Mouse (Mus musculus): ENCODE results near the gene Sec24d. TPM values are rescaled to one million over a fixed set of nuclear protein-coding genes. Genes with fewer than 3 reads are reported as not detected.

Sec24d gene
- total and polyA plus RNA-seq, 2 experiments from 2014 or later, result 48.8 to 72.0 TPM

- Histone ChIP-seq H3K9ac (replicated peaks; ENCODE audit: low read depth, low read length) (no peak overlapping the region), H3K27me3 (ENCODE audit: control insufficient read depth, insufficient read depth, low read length) (no peaks in the 10 kb centered on the region), H3K36me3 (replicated peaks; ENCODE audit: control insufficient read depth, insufficient read depth, low read length) (peaks cover 75% of the 10 kb centered on the region), H3K4me1 (ENCODE audit: control insufficient read depth, insufficient read depth) (no peaks in the 10 kb centered on the region), H3K4me3 (ENCODE audit: low read depth, low read length) (no peak overlapping the region), H3K9me3 (replicated peaks; ENCODE audit: control insufficient read depth, low read length) (no peaks in the 10 kb centered on the region), H3K4me2 (ENCODE audit: low read depth, low read length) (no peak overlapping the region), H3K27ac (ENCODE audit: low read depth) (no peak overlapping the region)
- ATAC-seq (ENCODE audit: insufficient read depth, low read depth) (no peak), DNase-seq (ENCODE audit: low spot score) (no peak)
- WGBS, result 74% methylated on average over 6 of the region's 6 CpGs
- TF ChIP-seq CTCF (IDR thresholded peaks at IDR 0.05; ENCODE audit: low read depth), result no peak
- TF ChIP-seq EP300 (IDR thresholded peaks at IDR 0.05; ENCODE audit: low read depth), result no peak
Measured at GRCm38 (mm10) chr3:123343690-123344089, 76.4 kb downstream of the Sec24d start.

- 78% methylated on average over 12 of the region's 12 CpGs for WGBS
- no peak overlapping the region for H3K9ac ChIP-seq (replicated peaks; ENCODE audit: low read depth, low read length)
- no peaks in the 10 kb centered on the region for H3K9me3 ChIP-seq (replicated peaks; ENCODE audit: control insufficient read depth, low read length)
- no peaks in the 10 kb centered on the region for H3K4me1 ChIP-seq (ENCODE audit: control insufficient read depth, insufficient read depth)
- H3K27me3 ChIP-seq (ENCODE audit: control insufficient read depth, insufficient read depth, low read length), result no peaks in the 10 kb centered on the region
- no peak overlapping the region for H3K27ac ChIP-seq (ENCODE audit: low read depth)
- H3K4me3 ChIP-seq (ENCODE audit: low read depth, low read length), result no peak overlapping the region
- no peak overlapping the region for H3K4me2 ChIP-seq (ENCODE audit: low read depth, low read length)
- ATAC-seq (ENCODE audit: insufficient read depth, low read depth) (no peak), DNase-seq (ENCODE audit: low spot score) (no peak)
- no peak for TF ChIP-seq CTCF (IDR thresholded peaks at IDR 0.05; ENCODE audit: low read depth)
- no peak for TF ChIP-seq EP300 (IDR thresholded peaks at IDR 0.05; ENCODE audit: low read depth)
- peaks cover 78% of the 10 kb centered on the region for H3K36me3 ChIP-seq (replicated peaks; ENCODE audit: control insufficient read depth, insufficient read depth, low read length)
Measured at GRCm38 (mm10) chr3:123348080-123348802, 81.0 kb downstream of the Sec24d start.

DNA sequence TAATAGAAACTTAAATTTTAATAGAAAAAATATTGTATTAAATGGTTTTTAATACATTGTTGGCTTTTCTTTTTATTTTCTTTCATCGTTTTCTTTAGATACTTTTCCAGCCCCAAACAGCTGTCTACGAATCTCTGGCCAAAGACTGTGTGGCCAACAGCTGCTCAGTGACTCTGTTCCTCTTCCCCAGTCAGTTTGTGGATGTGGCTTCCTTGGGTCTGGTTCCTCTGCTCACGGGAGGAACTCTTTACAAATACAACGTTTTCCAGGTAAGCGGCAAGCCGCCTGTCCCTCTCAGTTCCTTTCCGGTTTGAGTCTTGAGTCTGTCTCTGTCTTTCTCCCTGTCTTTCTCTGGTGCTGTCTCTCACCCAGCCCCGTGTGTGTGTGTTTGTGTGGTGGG, 83.3 kb downstream of the Sec24d start:
- WGBS, result 80% methylated on average over 8 of the region's 8 CpGs
- H3K36me3 ChIP-seq (replicated peaks; ENCODE audit: control insufficient read depth, insufficient read depth, low read length), result peaks cover 78% of the 10 kb centered on the region

GRCm38 (mm10) chr3:123351519-123351918, 84.3 kb downstream of the Sec24d start:
- no peak overlapping the region for H3K4me3 ChIP-seq (ENCODE audit: low read depth, low read length)
- no peaks in the 10 kb centered on the region for H3K27me3 ChIP-seq (ENCODE audit: control insufficient read depth, insufficient read depth, low read length)
- peaks cover 78% of the 10 kb centered on the region for H3K36me3 ChIP-seq (replicated peaks; ENCODE audit: control insufficient read depth, insufficient read depth, low read length)
- WGBS, result 33% methylated on average over 2 of the region's 2 CpGs
- peak overlapping the region; percentile 44; the same call in 1 of the 2 replicates for H3K27ac ChIP-seq (ENCODE audit: low read depth)
- H3K9ac ChIP-seq (replicated peaks; ENCODE audit: low read depth, low read length), result no peak overlapping the region
- peaks cover 6% of the 10 kb centered on the region; the same call in 1 of the 2 replicates for H3K4me1 ChIP-seq (ENCODE audit: control insufficient read depth, insufficient read depth)
- H3K4me2 ChIP-seq (ENCODE audit: low read depth, low read length), result no peak overlapping the region
- H3K9me3 ChIP-seq (replicated peaks; ENCODE audit: control insufficient read depth, low read length), result no peaks in the 10 kb centered on the region
- ATAC-seq (ENCODE audit: insufficient read depth, low read depth), result no peak
- TF ChIP-seq EP300 (IDR thresholded peaks at IDR 0.05; ENCODE audit: low read depth) (no peak), CTCF (IDR thresholded peaks at IDR 0.05; ENCODE audit: low read depth) (no peak)
- DNase-seq (ENCODE audit: low spot score), result peak; percentile 23

More for the DNA sequence above, 83.3 kb downstream of the Sec24d start:
- no peaks in the 10 kb centered on the region for H3K27me3 ChIP-seq (ENCODE audit: control insufficient read depth, insufficient read depth, low read length)
- ATAC-seq (ENCODE audit: insufficient read depth, low read depth), result no peak
- no peak overlapping the region for H3K9ac ChIP-seq (replicated peaks; ENCODE audit: low read depth, low read length)
- H3K9me3 ChIP-seq (replicated peaks; ENCODE audit: control insufficient read depth, low read length), result no peaks in the 10 kb centered on the region
- no peak overlapping the region for H3K4me2 ChIP-seq (ENCODE audit: low read depth, low read length)
- H3K4me3 ChIP-seq (ENCODE audit: low read depth, low read length), result no peak overlapping the region
- DNase-seq (ENCODE audit: low spot score), result no peak
- TF ChIP-seq EP300 (IDR thresholded peaks at IDR 0.05; ENCODE audit: low read depth) (no peak), CTCF (IDR thresholded peaks at IDR 0.05; ENCODE audit: low read depth) (no peak)
- peaks cover 6% of the 10 kb centered on the region; the same call in 1 of the 2 replicates for H3K4me1 ChIP-seq (ENCODE audit: control insufficient read depth, insufficient read depth)
- peak overlapping the region; percentile 44; the same call in 1 of the 2 replicates for H3K27ac ChIP-seq (ENCODE audit: low read depth)

DNA sequence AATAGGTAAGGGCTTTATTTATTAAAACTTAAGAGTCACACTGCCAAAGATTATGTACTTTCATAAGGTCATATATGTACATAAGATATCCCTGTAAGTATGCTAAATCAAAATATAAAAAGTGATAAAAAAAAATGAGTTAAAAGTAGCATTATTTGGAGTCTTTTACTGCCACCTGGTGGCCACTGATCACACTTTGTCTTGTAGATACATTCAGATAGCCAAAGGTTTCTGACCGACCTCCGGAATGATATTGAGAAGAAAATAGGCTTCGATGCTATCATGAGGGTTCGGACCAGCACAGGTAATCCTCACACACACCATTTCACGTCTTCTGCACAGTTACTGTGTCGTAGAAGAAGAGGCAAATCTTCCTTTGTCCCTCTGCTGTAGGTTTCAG, 85.9 kb downstream of the Sec24d start:
- TF ChIP-seq CTCF (IDR thresholded peaks at IDR 0.05; ENCODE audit: low read depth) (peak; percentile 51), EP300 (IDR thresholded peaks at IDR 0.05; ENCODE audit: low read depth) (no peak)
- H3K4me3 ChIP-seq (ENCODE audit: low read depth, low read length), result no peak overlapping the region
- no peak overlapping the region for H3K4me2 ChIP-seq (ENCODE audit: low read depth, low read length)
- 63% methylated on average over 6 of the region's 6 CpGs for WGBS
- H3K9me3 ChIP-seq (replicated peaks; ENCODE audit: control insufficient read depth, low read length), result no peaks in the 10 kb centered on the region
- no peaks in the 10 kb centered on the region for H3K27me3 ChIP-seq (ENCODE audit: control insufficient read depth, insufficient read depth, low read length)
- ATAC-seq (ENCODE audit: insufficient read depth, low read depth), result no peak
- H3K9ac ChIP-seq (replicated peaks; ENCODE audit: low read depth, low read length), result no peak overlapping the region
- H3K36me3 ChIP-seq (replicated peaks; ENCODE audit: control insufficient read depth, insufficient read depth, low read length), result peaks cover 83% of the 10 kb centered on the region
- peaks cover 6% of the 10 kb centered on the region; the same call in 1 of the 2 replicates for H3K4me1 ChIP-seq (ENCODE audit: control insufficient read depth, insufficient read depth)
- H3K27ac ChIP-seq (ENCODE audit: low read depth), result no peak overlapping the region
- peak; percentile 58 for DNase-seq (ENCODE audit: low spot score)
